Mouse (Mus musculus) G1E-ER4 (cell line): Measurements from ENCODE around the gene Gpd2. TPM values are rescaled to one million over a fixed set of nuclear protein-coding genes. Genes with fewer than 3 reads are reported as not detected.

Experiments
- GATA1 ChIP-seq: IDR thresholded peaks from one replicate; pipeline ENCODE4 v1.8.0; 2012; ENCODE audit warnings: low read length, inconsistent platforms
- polyA plus RNA-seq: library from polyadenylated mRNA; stranded (reverse); fragments of >175 nt; gene quantifications from 2 replicates; pipeline ENCODE4 v1.2.3, GENCODE M21; 2012

Gpd2 gene
- polyA plus RNA-seq, result 3.4 and 5.2 TPM in 2 replicates

GRCm38 (mm10) chr2:57237475-57237919 lies at the start of gene Gpd2:
Gpd2 (plus strand) TSS chr2:57237635.
- no peak for TF ChIP-seq GATA1

GRCm38 (mm10) chr2:57188237-57188636 lies 49.2 kb upstream of the Gpd2 start:
- TF ChIP-seq GATA1, result no peak

- TF ChIP-seq GATA1, result no peak
Observed at GRCm38 (mm10) chr2:57190884-57191283, 46.6 kb upstream of the Gpd2 start.

- TF ChIP-seq GATA1, result no peak
Observed at GRCm38 (mm10) chr2:57199046-57199445, 38.4 kb upstream of the Gpd2 start.

- TF ChIP-seq GATA1, result peak; percentile 1
Observed at GRCm38 (mm10) chr2:57208472-57209083, 28.9 kb upstream of the Gpd2 start.

- TF ChIP-seq GATA1, result no peak
Observed at GRCm38 (mm10) chr2:57211049-57212001, 26.1 kb upstream of the Gpd2 start.

GRCm38 (mm10) chr2:57213364-57213763 lies 24.1 kb upstream of the Gpd2 start:
- no peak for TF ChIP-seq GATA1

- TF ChIP-seq GATA1, result no peak
Observed at GRCm38 (mm10) chr2:57223288-57224026, 14.0 kb upstream of the Gpd2 start.

- TF ChIP-seq GATA1, result no peak
Observed at GRCm38 (mm10) chr2:57225236-57225635, 12.2 kb upstream of the Gpd2 start.

- no peak for TF ChIP-seq GATA1
Observed at GRCm38 (mm10) chr2:57227425-57227824, 10.0 kb upstream of the Gpd2 start.

- no peak for TF ChIP-seq GATA1
Observed at GRCm38 (mm10) chr2:57229647-57230240, 7.7 kb upstream of the Gpd2 start.

- no peak for TF ChIP-seq GATA1
Observed at GRCm38 (mm10) chr2:57231432-57231831, 6.0 kb upstream of the Gpd2 start.

GRCm38 (mm10) chr2:57232328-57232727 lies 5.1 kb upstream of the Gpd2 start:
- no peak for TF ChIP-seq GATA1

- no peak for TF ChIP-seq GATA1
Observed at GRCm38 (mm10) chr2:57236246-57236645, 1.2 kb upstream of the Gpd2 start.

GRCm38 (mm10) chr2:57237026-57237425 lies 409 bp upstream of the Gpd2 start:
- TF ChIP-seq GATA1, result no peak
